In genomic region chr4:134156744-134157143, GRCm38 (mm10) we compare ENCODE assay signal across 10 mouse cellular contexts. TPM values are rescaled to one million over a fixed set of nuclear protein-coding genes. Genes with fewer than 3 reads are reported as not detected.
DNase-seq lines count a peak whose midpoint lies in the region; ATAC-seq and TF ChIP-seq lines count a peak whose summit lies in the region.
"Had no signal": no experiment of that assay in that cellular context is flagged by ENCODE, and none has a peak within 500 bp of the region (broad histone marks: within the 10 kb centered on the region; RNA-seq: fewer than 3 reads in every experiment).

No protein-coding gene starts in this region.

- peaks cover 11% of the 10 kb centered on the region for H3K4me1 ChIP-seq in embryonic facial prominence, embryonic 14.5 days (ENCODE audit: control insufficient read depth, insufficient read depth, low read length)
- H3K4me1 ChIP-seq in heart, embryonic 15.5 days (replicated peaks): peaks cover 22% of the 10 kb centered on the region
- 0 out of 2 replicates have a peak, but pooled peaks cover 3% of the 10 kb centered on the region for H3K4me1 ChIP-seq in cerebellum, adult 2 months (ENCODE audit: control insufficient read depth, insufficient read depth, low read length)
- no peaks in the 10 kb centered on the region for H3K4me1 ChIP-seq in midbrain, embryonic 10.5 days

- no peaks in the 10 kb centered on the region for H3K27me3 ChIP-seq in embryonic facial prominence, embryonic 14.5 days (replicated peaks; ENCODE audit: control insufficient read depth, insufficient read depth, low read length)
- no peaks in the 10 kb centered on the region for H3K27me3 ChIP-seq in heart, embryonic 15.5 days
- H3K27me3 ChIP-seq in cerebellum, adult 2 months (ENCODE audit: control insufficient read depth, insufficient read depth, low read length): no peaks in the 10 kb centered on the region
- H3K27me3 ChIP-seq in midbrain, embryonic 10.5 days (ENCODE audit: low read depth, poor library complexity, severe bottlenecking): peaks cover 6% of the 10 kb centered on the region

- 15% methylated on average over 8 of the region's 8 CpGs for WGBS in embryonic facial prominence, embryonic 14.5 days
- 31% methylated on average over 8 of the region's 8 CpGs for WGBS in heart, embryonic 15.5 days
- 78% methylated on average over 8 of the region's 8 CpGs for WGBS in cerebellum, adult 2 months
- 77% methylated on average over 8 of the region's 8 CpGs for WGBS in midbrain, embryonic 10.5 days

- H3K4me3 ChIP-seq in embryonic facial prominence, embryonic 14.5 days (ENCODE audit: low read depth, low read length): no peak overlapping the region
- no peak overlapping the region for H3K4me3 ChIP-seq in heart, embryonic 15.5 days
- no peak overlapping the region for H3K4me3 ChIP-seq in cerebellum, adult 2 months (replicated peaks; ENCODE audit: insufficient read depth, low read depth, low read length)
- H3K4me3 ChIP-seq in midbrain, embryonic 10.5 days: no peak overlapping the region

- peak overlapping the region; percentile 67 for H3K27ac ChIP-seq in embryonic facial prominence, embryonic 14.5 days (replicated peaks; ENCODE audit: low read depth, low read length)
- peak overlapping the region; percentile 79 for H3K27ac ChIP-seq in heart, embryonic 15.5 days
- H3K27ac ChIP-seq in cerebellum, adult 2 months (ENCODE audit: insufficient read depth, low read length): no peak overlapping the region
- no peak overlapping the region for H3K27ac ChIP-seq in midbrain, embryonic 10.5 days (replicated peaks)

- H3K4me2 ChIP-seq in embryonic facial prominence, embryonic 14.5 days (ENCODE audit: low read depth, low read length): 0 out of 2 replicates have a peak overlapping the region, but pooled peaks have one; percentile 15
- peak overlapping the region; percentile 13; the same call in 1 of the 2 replicates for H3K4me2 ChIP-seq in heart, embryonic 15.5 days

- no peaks in the 10 kb centered on the region for H3K9me3 ChIP-seq in embryonic facial prominence, embryonic 14.5 days (ENCODE audit: control insufficient read depth, low read length)
- no peaks in the 10 kb centered on the region for H3K9me3 ChIP-seq in heart, embryonic 15.5 days (replicated peaks)
- H3K9me3 ChIP-seq in midbrain, embryonic 10.5 days (replicated peaks): no peaks in the 10 kb centered on the region

- H3K9ac ChIP-seq in embryonic facial prominence, embryonic 14.5 days (ENCODE audit: low read depth, low read length): no peak overlapping the region
- no peak overlapping the region for H3K9ac ChIP-seq in heart, embryonic 15.5 days

- no peak for TF ChIP-seq CTCF in cerebellum, adult 2 months (IDR thresholded peaks at IDR 0.05; ENCODE audit: borderline replicate concordance, insufficient read depth, low read depth, low read length)

- H3K36me3 ChIP-seq in embryonic facial prominence, embryonic 14.5 days (ENCODE audit: control insufficient read depth, insufficient read depth, low read length): peaks cover 29% of the 10 kb centered on the region
- H3K36me3 ChIP-seq in heart, embryonic 15.5 days: peaks cover 15% of the 10 kb centered on the region
- H3K36me3 ChIP-seq in midbrain, embryonic 10.5 days: peaks cover 45% of the 10 kb centered on the region

- DNase-seq in layer of hippocampus, adult 9-11 months: peak; percentile 25
- DNase-seq in layer of hippocampus, postnatal 25 days (ENCODE audit: extremely low spot score in 1 of 2, low spot score in 1 of 2): no peak
- DNase-seq in embryonic facial prominence, embryonic 14.5 days (ENCODE audit: low spot score): peak; percentile 82
- DNase-seq in right cerebral cortex, postnatal 14 days: peak; percentile 26
- DNase-seq in cerebellum, adult 2 months: no peak
- no peak for DNase-seq in midbrain, embryonic 10.5 days (ENCODE audit: low spot score)
- no peak for DNase-seq in cerebellum, adult 11 months

- peak; percentile 82 for ATAC-seq in embryonic facial prominence, embryonic 14.5 days (ENCODE audit: low read depth)
- peak; percentile 91 for ATAC-seq in heart, embryonic 15.5 days (replicated peaks; ENCODE audit: insufficient number of reproducible peaks, insufficient read depth, low FRiP score, low read depth)

- TF ChIP-seq POLR2A in cerebellum, adult 2 months (IDR thresholded peaks at IDR 0.05; ENCODE audit: borderline replicate concordance, insufficient read depth, low read length): no peak

RNA-seq across cellular contexts. Expression of gene Sh3bgrl3, which starts 28.2 kb away (rescaled TPM):
- 100 to 1,000 TPM; 281 to 297 TPM for total RNA-seq in layer of hippocampus, postnatal 25 days (2021)
- 445 and 477 TPM in 2 replicates for polyA plus RNA-seq in embryonic facial prominence, embryonic 14.5 days (2014; fragmentation: Nextera tagmentation; extraction: Ambion mirVana)
- polyA plus RNA-seq in heart, embryonic 15.5 days (2015; fragmentation: Nextera tagmentation; extraction: Ambion mirVana): 174 and 239 TPM in 2 replicates
- polyA plus RNA-seq in cerebellum, adult 2 months (2012; rRNA removed): 238 and 258 TPM in 2 replicates
- 302 and 324 TPM in 2 replicates for polyA plus RNA-seq in midbrain, embryonic 10.5 days (2016; fragmentation: Nextera tagmentation; extraction: Ambion mirVana)

RNA-seq across cellular contexts. Expression of gene Cep85, which starts 30.2 kb away (rescaled TPM):
- total RNA-seq in layer of hippocampus, postnatal 25 days (2021): 10 to 100 TPM; 11.9 to 13.9 TPM
- 40.2 and 46.2 TPM in 2 replicates for polyA plus RNA-seq in embryonic facial prominence, embryonic 14.5 days (2014; fragmentation: Nextera tagmentation; extraction: Ambion mirVana)
- 38.2 and 42.0 TPM in 2 replicates for polyA plus RNA-seq in heart, embryonic 15.5 days (2015; fragmentation: Nextera tagmentation; extraction: Ambion mirVana)
- polyA plus RNA-seq in cerebellum, adult 2 months (2012; rRNA removed): 24.8 and 25.2 TPM in 2 replicates
- 33.7 and 35.9 TPM in 2 replicates for polyA plus RNA-seq in midbrain, embryonic 10.5 days (2016; fragmentation: Nextera tagmentation; extraction: Ambion mirVana)

RNA-seq across cellular contexts. Expression of gene Gm7534, which starts 46.1 kb away (rescaled TPM):
- not detected for total RNA-seq in layer of hippocampus, postnatal 25 days (2021)
- 0.35 TPM in 1 of 2 replicates, not detected in the other for polyA plus RNA-seq in embryonic facial prominence, embryonic 14.5 days (2014; fragmentation: Nextera tagmentation; extraction: Ambion mirVana)
- not detected in 2 replicates for polyA plus RNA-seq in heart, embryonic 15.5 days (2015; fragmentation: Nextera tagmentation; extraction: Ambion mirVana)
- polyA plus RNA-seq in cerebellum, adult 2 months (2012; rRNA removed): not detected in 2 replicates
- polyA plus RNA-seq in midbrain, embryonic 10.5 days (2016; fragmentation: Nextera tagmentation; extraction: Ambion mirVana): not detected in 2 replicates
- total RNA-seq: left cerebral cortex, adult 8-10 months had no signal
- polyA plus RNA-seq: urinary bladder, adult 2 months had no signal

RNA-seq across cellular contexts. Expression of gene Ubxn11, which starts 54.4 kb away (rescaled TPM):
- 10 to 100 TPM; 24.0 to 32.1 TPM for total RNA-seq in layer of hippocampus, postnatal 25 days (2021)
- polyA plus RNA-seq in embryonic facial prominence, embryonic 14.5 days (2014; fragmentation: Nextera tagmentation; extraction: Ambion mirVana): 9.7 and 10.2 TPM in 2 replicates
- polyA plus RNA-seq in heart, embryonic 15.5 days (2015; fragmentation: Nextera tagmentation; extraction: Ambion mirVana): 1.8 and 3.9 TPM in 2 replicates
- 14.8 and 15.0 TPM in 2 replicates for polyA plus RNA-seq in cerebellum, adult 2 months (2012; rRNA removed)
- polyA plus RNA-seq in midbrain, embryonic 10.5 days (2016; fragmentation: Nextera tagmentation; extraction: Ambion mirVana): 4.8 and 6.5 TPM in 2 replicates

Comparison
In these comparisons a context has a peak if more than half of its experiments do, and no peak if none do; other contexts are left out.
1. DNase-seq: peak in layer of hippocampus, adult 9-11 months (single experiment), embryonic facial prominence, embryonic 14.5 days (single experiment) and right cerebral cortex, postnatal 14 days (single experiment); none in layer of hippocampus, postnatal 25 days (0 of 2), cerebellum, adult 2 months (0 of 2), midbrain, embryonic 10.5 days (single experiment) and cerebellum, adult 11 months (single experiment).
2. H3K27ac ChIP-seq: peak in embryonic facial prominence, embryonic 14.5 days (single experiment) and heart, embryonic 15.5 days (single experiment); none in cerebellum, adult 2 months (single experiment) and midbrain, embryonic 10.5 days (single experiment).